Mouse (Mus musculus): ENCODE results near the gene Chil5.
"Not testable (repeated sequence)": the region's sequence is repeated elsewhere in the genome, so short reads cannot be mapped to it uniquely, and the experiment has no call there.

The Chil5 gene

GRCm38 (mm10) chr3:106032781-106033180, at the start of gene Chil5:
Gene Chil5 (minus strand): TSS chr3:106032814.
- DNase-seq (ENCODE audit: low spot score), result no peak

GRCm38 (mm10) chr3:106074824-106075223, 42.2 kb upstream of the Chil5 start:
- DNase-seq (ENCODE audit: low spot score), result no peak

GRCm38 (mm10) chr3:106070994-106071393, 38.4 kb upstream of the Chil5 start:
- no peak for DNase-seq (ENCODE audit: low spot score)

- DNase-seq (ENCODE audit: low spot score), result not testable (repeated sequence)
Observed at GRCm38 (mm10) chr3:106067707-106068106, 35.1 kb upstream of the Chil5 start.

GRCm38 (mm10) chr3:106057966-106058365, 25.4 kb upstream of the Chil5 start:
- no peak for DNase-seq (ENCODE audit: low spot score)

- DNase-seq (ENCODE audit: low spot score), result no peak
Observed at GRCm38 (mm10) chr3:106051896-106052295, 19.3 kb upstream of the Chil5 start.

- DNase-seq (ENCODE audit: low spot score), result no peak
Observed at GRCm38 (mm10) chr3:106040306-106040705, 7.7 kb upstream of the Chil5 start.

GRCm38 (mm10) chr3:106024135-106024534, 8.5 kb downstream of the Chil5 start:
- no peak for DNase-seq (ENCODE audit: low spot score)

- DNase-seq (ENCODE audit: low spot score), result no peak
Observed at GRCm38 (mm10) chr3:106021840-106022239, 10.8 kb downstream of the Chil5 start.

- DNase-seq (ENCODE audit: low spot score), result no peak
Observed at GRCm38 (mm10) chr3:106014546-106014945, 18.1 kb downstream of the Chil5 start, which contains the start of gene Pifo. Gene Pifo (minus strand): TSS chr3:106014646.

- not testable (repeated sequence) for DNase-seq (ENCODE audit: low spot score)
Observed at GRCm38 (mm10) chr3:106003360-106003759, 29.3 kb downstream of the Chil5 start.

- DNase-seq (ENCODE audit: low spot score), result no peak
Observed at GRCm38 (mm10) chr3:106001416-106002370, 30.9 kb downstream of the Chil5 start.

- no peak for DNase-seq (ENCODE audit: low spot score)
Observed at GRCm38 (mm10) chr3:106000707-106001375, 31.8 kb downstream of the Chil5 start.

- no peak for DNase-seq (ENCODE audit: low spot score)
Observed at GRCm38 (mm10) chr3:105994730-105995129, 37.9 kb downstream of the Chil5 start.

- peak; percentile 46 for DNase-seq (ENCODE audit: low spot score)
Observed at GRCm38 (mm10) chr3:105991653-105992283, 40.8 kb downstream of the Chil5 start.

GRCm38 (mm10) chr3:105989611-105990010, 43.0 kb downstream of the Chil5 start:
- not testable (repeated sequence) for DNase-seq (ENCODE audit: low spot score)

GRCm38 (mm10) chr3:105974174-105974573, 58.4 kb downstream of the Chil5 start:
- no peak for DNase-seq (ENCODE audit: low spot score)

- no peak for DNase-seq (ENCODE audit: low spot score)
Observed at GRCm38 (mm10) chr3:105973411-105973810, 59.2 kb downstream of the Chil5 start, which contains the start of gene Ovgp1. Gene Ovgp1 (plus strand): TSS chr3:105973711.

- no peak for DNase-seq (ENCODE audit: low spot score)
Observed at GRCm38 (mm10) chr3:105971831-105972446, 60.7 kb downstream of the Chil5 start.

All from MN1 (cell line).